Mouse (Mus musculus): ENCODE measurements around the gene Olfr55.
"Not testable (repeated sequence)": the region's sequence is repeated elsewhere in the genome, so short reads cannot be mapped to it uniquely, and the experiment has no call there.

Olfr55 gene

GRCm38 (mm10) chr17:33168147-33168546, at the start of gene Olfr55:
Gene Olfr55, plus strand, starts transcription at chr17:33168447.
- DNase-seq (ENCODE audit: low read depth, low spot score), result not testable (repeated sequence)

- DNase-seq (ENCODE audit: low read depth, low spot score), result no peak
These were observed 43.7 kb upstream of the Olfr55 start for GRCm38 (mm10) chr17:33124546-33124945.

GRCm38 (mm10) chr17:33126257-33126656, 42.0 kb upstream of the Olfr55 start:
- no peak for DNase-seq (ENCODE audit: low read depth, low spot score)

GRCm38 (mm10) chr17:33139261-33139820, 28.9 kb upstream of the Olfr55 start, which contains the start of gene Morc2b:
Gene Morc2b, minus strand, starts transcription at chr17:33139683.
- no peak for DNase-seq (ENCODE audit: low read depth, low spot score)

GRCm38 (mm10) chr17:33191002-33191401, 22.8 kb downstream of the Olfr55 start, which contains the start of gene Olfr239:
Gene Olfr239, plus strand, starts transcription at chr17:33191302.
- DNase-seq (ENCODE audit: low read depth, low spot score), result not testable (repeated sequence)

- no peak for DNase-seq (ENCODE audit: low read depth, low spot score)
These were observed 53.3 kb downstream of the Olfr55 start, which contains the start of gene Olfr1564 for GRCm38 (mm10) chr17:33221590-33221989. Gene Olfr1564, minus strand, starts transcription at chr17:33221690.

Measured in mesoderm, embryonic 11.5 days (tissue).